Mouse (Mus musculus): ENCODE measurements around the gene F10. TPM values are rescaled to one million over a fixed set of nuclear protein-coding genes. Genes with fewer than 3 reads are reported as not detected.
"Not testable (repeated sequence)": the region's sequence is repeated elsewhere in the genome, so short reads cannot be mapped to it uniquely, and the experiment has no call there.

F10 gene
- polyA plus RNA-seq, 1 experiment from 2014 or later: not detected

- TF ChIP-seq CTCF (IDR thresholded peaks at IDR 0.05): no peak
- H3K27me3 ChIP-seq: peaks cover 37% of the 10 kb centered on the region
- in situ Hi-C loops (cut with MboI; ENCODE audit: low pct_unique_long_range_greater_than_20kb): no loop called here
- ATAC-seq (no peak), DNase-seq (ENCODE audit: low read depth, low spot score) (no peak)
- POLR2A ChIA-PET: no interaction called here
- CTCF ChIA-PET: no interaction called here
Measured at GRCm38 (mm10) chr8:13060441-13061150, 23.5 kb downstream of the F10 start, which contains the start of gene Proz. Proz (plus strand) TSS chr8:13060914.

GRCm38 (mm10) chr8:13063112-13063511, 26.0 kb downstream of the F10 start:
- DNase-seq (ENCODE audit: low read depth, low spot score) (no peak), ATAC-seq (no peak)
- peaks cover 36% of the 10 kb centered on the region for H3K27me3 ChIP-seq
- TF ChIP-seq CTCF (IDR thresholded peaks at IDR 0.05): no peak
- in situ Hi-C loops (cut with MboI; ENCODE audit: low pct_unique_long_range_greater_than_20kb): no loop called here
- CTCF ChIA-PET: no interaction called here
- POLR2A ChIA-PET: no interaction called here

- in situ Hi-C loops (cut with MboI; ENCODE audit: low pct_unique_long_range_greater_than_20kb): no loop called here
- no peak for DNase-seq (ENCODE audit: low read depth, low spot score)
- POLR2A ChIA-PET: no interaction called here
- CTCF ChIA-PET: no interaction called here
- no peak for ATAC-seq
- H3K27me3 ChIP-seq: no peaks in the 10 kb centered on the region
- no peak for TF ChIP-seq CTCF (IDR thresholded peaks at IDR 0.05)
Measured at GRCm38 (mm10) chr8:13073255-13073654, 36.1 kb downstream of the F10 start.

DNA sequence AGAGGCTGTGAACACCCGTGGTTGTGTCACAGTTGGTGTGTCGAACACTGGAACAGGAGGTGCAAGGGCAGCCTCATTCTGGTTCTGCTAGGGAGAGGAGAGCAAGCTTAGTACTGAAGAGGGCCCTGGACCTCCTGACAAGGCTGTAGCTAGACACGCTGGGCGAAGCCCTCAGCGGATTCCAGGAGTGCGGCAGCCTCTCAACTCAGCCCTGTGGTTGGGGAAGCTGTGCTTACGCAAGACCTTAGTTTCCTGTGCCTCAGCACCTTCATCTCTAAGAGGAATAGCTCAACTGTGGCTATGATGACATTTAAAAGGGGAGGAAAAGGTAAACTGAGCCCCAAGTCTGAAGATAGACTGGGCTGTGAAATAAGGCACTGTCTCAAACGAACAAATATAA, 37.9 kb downstream of the F10 start:
- in situ Hi-C loops (cut with MboI; ENCODE audit: low pct_unique_long_range_greater_than_20kb): no loop called here
- no peak for ATAC-seq
- POLR2A ChIA-PET: no interaction called here

GRCm38 (mm10) chr8:13075579-13075978, 38.5 kb downstream of the F10 start:
- H3K27me3 ChIP-seq; DNase-seq (ENCODE audit: low read depth, low spot score); in situ Hi-C loops (cut with MboI; ENCODE audit: low pct_unique_long_range_greater_than_20kb); ATAC-seq; POLR2A ChIA-PET; CTCF ChIA-PET: not testable (repeated sequence)

More for the DNA sequence above, 37.9 kb downstream of the F10 start:
- CTCF ChIA-PET: no interaction called here
- TF ChIP-seq CTCF (IDR thresholded peaks at IDR 0.05): no peak
- no peak for DNase-seq (ENCODE audit: low read depth, low spot score)
- H3K27me3 ChIP-seq: no peaks in the 10 kb centered on the region

DNA sequence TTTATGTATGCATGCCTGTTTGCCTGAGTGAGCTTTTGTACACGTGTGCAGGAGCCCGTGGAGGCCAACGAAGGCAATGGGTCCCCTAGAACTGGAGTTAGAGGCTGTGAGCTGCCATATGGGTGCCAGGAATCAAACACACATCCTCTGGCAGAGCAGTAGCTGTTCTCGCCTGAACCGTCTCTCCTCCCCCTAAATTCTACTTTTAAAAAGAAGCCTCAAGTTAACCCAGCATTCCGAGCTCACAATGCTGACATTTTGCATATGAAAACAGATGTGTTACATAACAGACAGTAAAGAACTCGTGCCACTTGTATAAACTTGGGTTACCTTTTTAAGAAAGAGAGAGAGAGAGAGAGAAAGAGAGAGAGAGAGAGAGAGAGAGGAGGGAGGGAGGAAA, 40.4 kb downstream of the F10 start:
- in situ Hi-C loops (cut with MboI; ENCODE audit: low pct_unique_long_range_greater_than_20kb): no loop called here

DNA sequence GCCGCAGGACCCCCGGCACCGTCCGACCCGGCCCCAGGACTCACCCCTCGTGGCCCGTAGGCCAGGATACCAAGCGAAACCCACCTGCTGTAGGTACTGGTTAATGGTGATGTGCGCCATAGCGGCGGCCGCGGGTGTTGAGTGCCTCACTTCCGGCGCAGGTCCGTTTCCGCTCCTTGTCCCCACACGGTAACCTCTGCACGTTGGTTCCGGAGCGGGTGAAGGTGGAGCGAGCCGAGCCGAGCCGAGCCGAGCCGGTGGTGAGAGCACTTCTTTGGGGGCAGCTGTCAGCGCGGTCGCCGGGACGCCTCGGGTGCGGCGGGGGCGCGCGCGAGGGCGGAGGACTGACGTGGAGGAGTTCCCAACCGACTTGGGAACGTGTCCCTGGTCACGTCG, 67.6 kb downstream of the F10 start:
- H3K27me3 ChIP-seq: no peaks in the 10 kb centered on the region
- CTCF ChIA-PET: no interaction called here
- in situ Hi-C loops (cut with MboI; ENCODE audit: low pct_unique_long_range_greater_than_20kb): loop anchor here (10.0 kb wide), 1 partner anchor 120 kb away; no protein-coding TSS in a partner anchor
- TF ChIP-seq CTCF (IDR thresholded peaks at IDR 0.05): no peak
- POLR2A ChIA-PET: interaction anchor here (1.3 to 1.5 kb wide), 3 partner anchors 17 to 125 kb away, joined by 3 to 4 read pairs (median 3); no protein-coding TSS in a partner anchor
- ATAC-seq (peak; percentile 47), DNase-seq (ENCODE audit: low read depth, low spot score) (peak; percentile 46)

More for the DNA sequence above, 40.4 kb downstream of the F10 start:
- no peaks in the 10 kb centered on the region for H3K27me3 ChIP-seq
- TF ChIP-seq CTCF (IDR thresholded peaks at IDR 0.05): no peak
- POLR2A ChIA-PET: interaction anchor here (0.6 kb wide), 1 partner anchor 97 kb away, joined by 3 read pairs; no protein-coding TSS in a partner anchor
- ATAC-seq (no peak), DNase-seq (ENCODE audit: low read depth, low spot score) (no peak)
- CTCF ChIA-PET: no interaction called here

- no peaks in the 10 kb centered on the region for H3K27me3 ChIP-seq
- ChIA-PET POLR2A (interaction anchor here (1.3 to 1.5 kb wide), 3 partner anchors 17 to 126 kb away, joined by 3 to 4 read pairs (median 3); no protein-coding TSS in a partner anchor), CTCF (no interaction called here)
- in situ Hi-C loops (cut with MboI; ENCODE audit: low pct_unique_long_range_greater_than_20kb): loop anchor here (10.0 kb wide), 1 partner anchor 120 kb away; no protein-coding TSS in a partner anchor
- DNase-seq (ENCODE audit: low read depth, low spot score): peak; percentile 75
- ATAC-seq: peak; percentile 97
- TF ChIP-seq CTCF (IDR thresholded peaks at IDR 0.05): no peak
Measured at GRCm38 (mm10) chr8:13105087-13105881, 68.2 kb downstream of the F10 start, which contains the start of the genes Pcid2 and Cul4a. Pcid2 (minus strand) TSS chr8:13105459. Cul4a (plus strand) TSS chr8:13105621.

- POLR2A ChIA-PET: interaction anchor here (1.3 to 1.5 kb wide), 3 partner anchors 16 to 127 kb away, joined by 3 to 4 read pairs (median 3); no protein-coding TSS in a partner anchor
- DNase-seq (ENCODE audit: low read depth, low spot score): no peak
- no peak for TF ChIP-seq CTCF (IDR thresholded peaks at IDR 0.05)
- H3K27me3 ChIP-seq: no peaks in the 10 kb centered on the region
- in situ Hi-C loops (cut with MboI; ENCODE audit: low pct_unique_long_range_greater_than_20kb): loop anchor here (10.0 kb wide), 1 partner anchor 121 kb away; no protein-coding TSS in a partner anchor
- CTCF ChIA-PET: no interaction called here
- peak; percentile 36 for ATAC-seq
Measured at GRCm38 (mm10) chr8:13105908-13106551, 68.9 kb downstream of the F10 start.

Other genes with a start within 250 kb of the F10 start
- 6.8 TPM for gene Mcf2l, start 163.5 kb upstream of the F10 start, polyA plus RNA-seq (2021)
- gene F7, start 11.3 kb upstream of the F10 start, polyA plus RNA-seq (2021): not detected
- gene Proz, start 23.6 kb downstream of the F10 start, polyA plus RNA-seq (2021): 0.13 TPM
- 28.3 TPM for gene Pcid2, start 68.2 kb downstream of the F10 start, polyA plus RNA-seq (2021)
- 112 TPM for gene Cul4a, start 68.3 kb downstream of the F10 start, polyA plus RNA-seq (2021)
- 930 TPM for gene Lamp1, start 121.9 kb downstream of the F10 start, polyA plus RNA-seq (2021)
- gene Grtp1, start 163.3 kb downstream of the F10 start, polyA plus RNA-seq (2021): 4.3 TPM
- 0.04 TPM for gene Adprhl1, start 216.9 kb downstream of the F10 start, polyA plus RNA-seq (2021)

Measured in Patski (cell line).